Mouse (Mus musculus) lung, embryonic 14.5 days (tissue): ENCODE results near the gene Pld4. TPM values are rescaled to one million over a fixed set of nuclear protein-coding genes. Genes with fewer than 3 reads are reported as not detected.

Source experiments
- ATAC-seq: fragments of 200-750 bp; cut with Nextera tagmentation; 2 replicates; pipeline ENCODE4 v1.8.0; 2017; ENCODE audit warnings: mild to moderate bottlenecking, moderate TSS enrichment, moderate library complexity; ENCODE audit not compliant: insufficient read depth
- DNase-seq: peaks from one replicate; pipeline ENCODE4 v3.0.0-alpha.2; 2015
- H3K27ac ChIP-seq: fragments of 300-500 bp; sonication (generic); 2 replicates; pipeline ENCODE4 v1.5.1; 2014; ENCODE audit warnings: low read depth, mild to moderate bottlenecking, moderate library complexity
- H3K27me3 ChIP-seq: fragments of 300-500 bp; sonication (generic); 2 replicates; pipeline ENCODE4 v1.6.1; 2014; ENCODE audit warnings: low read length, control low read depth; ENCODE audit not compliant: insufficient read depth
- H3K36me3 ChIP-seq: fragments of 300-500 bp; sonication (generic); 2 replicates; pipeline ENCODE4 v1.6.1; 2014; ENCODE audit warnings: control low read depth; ENCODE audit not compliant: insufficient read depth
- H3K4me1 ChIP-seq: fragments of 300-500 bp; sonication (generic); 2 replicates; pipeline ENCODE4 v1.6.1; 2014; ENCODE audit warnings: antibody characterized with exemption, control low read depth; ENCODE audit not compliant: insufficient read depth
- H3K4me2 ChIP-seq: fragments of 300-500 bp; sonication (generic); 2 replicates; pipeline ENCODE4 v1.6.1; 2014; ENCODE audit warnings: mild to moderate bottlenecking
- H3K4me3 ChIP-seq: fragments of 300-500 bp; sonication (generic); 2 replicates; pipeline ENCODE4 v1.5.1; 2014; ENCODE audit warnings: low read depth, low read length
- H3K9ac ChIP-seq: fragments of 300-500 bp; sonication (generic); 2 replicates; pipeline ENCODE4 v1.6.1; 2014
- H3K9me3 ChIP-seq: fragments of 300-500 bp; sonication (generic); 2 replicates; pipeline ENCODE4 v1.6.1; 2016; ENCODE audit warnings: low read depth, low read length, control low read depth
- CTCF ChIP-seq: IDR thresholded peaks from 2 replicates; pipeline ENCODE4 v1.5.1; 2016; ENCODE audit warnings: antibody characterized with exemption, low read depth
- WGBS: fragments of 180-500 bp; shearing (Covaris S2); extraction: QIAGEN DNeasy Blood & Tissue Kit; methylation state at CpG from one replicate; pipeline ENCODE4 v1.1.7; 2014; 5-methylcytosine and 5-hydroxymethylcytosine counted together
- polyA plus RNA-seq: library from polyadenylated mRNA; unstranded; fragments of >200 nt; fragmentation: Nextera tagmentation; extraction: Ambion mirVana; gene quantifications from 2 replicates; pipeline ENCODE4 v1.2.1, GENCODE M21; 2014

Gene Pld4
- polyA plus RNA-seq, 1 experiment from 2014 or later = 9.3 TPM

DNA sequence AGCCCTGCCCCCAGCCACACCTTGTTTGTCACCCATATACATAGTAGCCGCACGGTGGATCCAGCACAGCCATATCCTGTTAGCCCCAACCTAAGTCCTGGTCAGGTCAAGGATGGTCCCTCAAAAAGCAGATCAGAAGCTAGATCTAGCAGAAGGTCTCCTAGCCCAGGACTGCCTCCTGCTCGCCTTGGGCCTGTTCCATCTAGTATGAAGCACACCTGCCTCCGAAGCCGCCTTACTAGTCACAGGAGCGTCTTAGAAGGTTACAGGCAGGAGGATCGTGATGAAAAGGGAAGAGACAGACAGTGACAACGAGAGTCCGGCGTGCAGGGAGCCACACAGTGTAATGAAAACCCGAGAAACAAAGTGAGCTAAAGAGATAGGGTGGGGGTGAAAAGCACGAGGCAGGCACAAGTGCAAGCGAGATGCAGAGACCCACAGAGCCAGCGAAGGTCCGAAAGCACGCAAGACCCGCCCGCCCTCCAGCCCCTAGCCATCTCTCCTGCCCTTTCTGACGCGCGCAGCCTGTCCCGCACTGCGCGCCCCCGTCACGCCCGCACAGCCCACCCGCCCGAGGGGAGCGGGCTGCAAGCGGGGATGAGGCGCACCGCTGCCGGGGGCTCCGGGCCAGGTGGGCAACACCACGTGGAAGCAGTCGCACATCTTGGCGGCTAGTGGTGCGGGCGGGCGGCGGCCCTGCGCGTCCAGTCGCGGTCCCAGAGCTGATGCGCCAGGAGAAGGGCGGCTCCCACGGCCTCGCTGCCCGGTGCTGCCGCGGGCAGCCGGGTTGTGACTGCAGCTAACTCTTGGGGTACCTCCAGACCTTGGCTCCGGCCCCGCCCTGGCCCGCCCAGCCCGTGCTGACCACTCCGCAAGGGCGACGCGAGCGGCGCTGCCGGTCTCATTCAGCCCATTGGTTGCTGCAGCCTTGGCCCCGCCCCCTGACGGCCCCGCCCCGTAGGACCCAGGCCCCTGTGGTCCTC is 41.7 kb downstream of the Pld4 start, which contains the start of gene Ahnak2:
Ahnak2 (minus strand) TSS at position 794 of the 983 bp plus-strand sequence.
- peaks cover 8% of the 10 kb centered on the region; the same call in 1 of the 2 replicates for H3K4me1 ChIP-seq
- no peaks in the 10 kb centered on the region for H3K9me3 ChIP-seq
- H3K27me3 ChIP-seq = peaks cover 23% of the 10 kb centered on the region
- H3K27ac ChIP-seq = no peak within 1 kb of the TSS
- no peak for TF ChIP-seq CTCF
- DNase-seq (peak; percentile 74), ATAC-seq (peak; percentile 55)
- peak within 1 kb of the TSS; percentile 48 for H3K4me3 ChIP-seq
- H3K36me3 ChIP-seq = no peaks in the 10 kb centered on the region
- 3% methylated on average over 60 of the region's 69 CpGs for WGBS
- H3K9ac ChIP-seq = peak within 1 kb of the TSS; percentile 54
- H3K4me2 ChIP-seq = peak within 1 kb of the TSS; percentile 100

DNA sequence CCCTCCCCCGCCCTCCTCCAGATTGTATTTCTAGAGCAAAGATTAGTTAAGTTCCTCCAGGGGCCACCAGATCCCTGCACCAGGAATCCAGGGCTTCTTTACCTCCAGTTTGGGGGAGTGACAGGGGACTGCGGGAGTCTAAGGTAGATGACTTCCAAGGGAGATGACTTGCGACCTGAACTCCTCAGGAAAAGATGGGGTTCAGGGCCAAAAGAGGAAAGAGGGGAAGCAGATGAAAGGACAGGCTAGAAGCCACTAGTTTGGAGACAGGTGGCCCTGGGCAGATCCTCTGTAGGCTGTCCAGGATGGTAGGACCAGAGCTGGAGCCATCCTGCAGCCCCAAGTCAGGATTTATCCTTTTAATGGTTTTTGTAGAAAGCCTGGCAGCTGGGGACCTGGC is 42.5 kb downstream of the Pld4 start:
- ATAC-seq (no peak), DNase-seq (no peak)
- H3K4me1 ChIP-seq = 0 out of 2 replicates have a peak, but pooled peaks cover 4% of the 10 kb centered on the region
- no peak overlapping the region for H3K9ac ChIP-seq
- H3K36me3 ChIP-seq = no peaks in the 10 kb centered on the region
- H3K4me3 ChIP-seq = peak overlapping the region; percentile 48; the same call in 1 of the 2 replicates
- H3K4me2 ChIP-seq = peak overlapping the region; percentile 100
- peaks cover 23% of the 10 kb centered on the region for H3K27me3 ChIP-seq
- WGBS = 26% methylated on average over 3 of the region's 3 CpGs
- no peaks in the 10 kb centered on the region for H3K9me3 ChIP-seq
- H3K27ac ChIP-seq = no peak overlapping the region
- no peak for TF ChIP-seq CTCF

DNA sequence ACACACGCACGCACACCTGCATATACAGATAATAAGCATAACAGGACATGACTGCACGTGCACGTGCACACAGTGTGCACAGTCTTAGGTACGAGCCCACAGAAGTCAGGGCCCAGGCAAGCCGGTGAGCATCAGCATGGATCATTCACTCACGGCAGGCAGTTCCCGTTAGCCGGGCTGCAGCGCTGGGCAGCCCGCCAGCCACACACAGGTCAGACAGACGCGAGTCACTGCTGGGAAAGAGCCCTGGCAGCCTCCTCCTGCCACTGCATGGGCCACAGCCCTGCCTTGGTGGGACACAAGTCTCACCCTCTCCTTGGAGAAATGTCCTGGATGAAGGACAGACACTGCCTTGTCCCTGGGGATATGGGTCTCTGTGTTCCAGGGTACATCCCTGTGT is 43.6 kb downstream of the Pld4 start:
- H3K4me1 ChIP-seq = 0 out of 2 replicates have a peak, but pooled peaks cover 4% of the 10 kb centered on the region

DNA sequence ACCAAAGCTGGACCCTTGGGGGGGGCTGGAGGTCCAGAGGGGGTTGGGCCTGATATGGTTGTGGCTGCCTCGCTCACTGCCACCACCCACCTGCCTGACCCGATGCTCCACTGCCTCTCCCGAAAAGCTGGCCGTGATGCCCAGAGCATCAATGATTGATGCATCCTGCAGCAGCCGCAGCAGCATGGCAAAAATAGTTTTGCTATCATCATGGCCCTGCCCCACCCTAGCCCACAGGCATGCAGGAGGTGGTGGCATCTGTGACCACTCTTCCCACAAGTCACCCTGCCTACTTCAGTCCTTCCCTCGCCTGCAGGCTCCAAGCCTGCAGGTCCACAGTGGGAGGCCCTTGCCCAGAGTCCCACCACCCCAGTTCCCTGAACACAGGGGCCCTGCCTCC is 45.6 kb downstream of the Pld4 start:
- Histone ChIP-seq H3K4me3 (no peak overlapping the region), H3K27ac (no peak overlapping the region), H3K4me2 (no peak overlapping the region), H3K27me3 (peaks cover 18% of the 10 kb centered on the region), H3K4me1 (0 out of 2 replicates have a peak, but pooled peaks cover 7% of the 10 kb centered on the region), H3K9me3 (no peaks in the 10 kb centered on the region), H3K9ac (no peak overlapping the region), H3K36me3 (no peaks in the 10 kb centered on the region)
- DNase-seq = no peak
- 63% methylated on average over 6 of the region's 6 CpGs for WGBS
- no peak for ATAC-seq
- TF ChIP-seq CTCF = no peak

More for the DNA sequence above, 43.6 kb downstream of the Pld4 start:
- Histone ChIP-seq H3K4me2 (no peak overlapping the region), H3K36me3 (no peaks in the 10 kb centered on the region), H3K27ac (no peak overlapping the region), H3K9ac (no peak overlapping the region), H3K4me3 (no peak overlapping the region), H3K9me3 (no peaks in the 10 kb centered on the region), H3K27me3 (peaks cover 23% of the 10 kb centered on the region)
- no peak for TF ChIP-seq CTCF
- 29% methylated on average over 13 of the region's 13 CpGs for WGBS
- no peak for ATAC-seq
- DNase-seq = peak; percentile 47

DNA sequence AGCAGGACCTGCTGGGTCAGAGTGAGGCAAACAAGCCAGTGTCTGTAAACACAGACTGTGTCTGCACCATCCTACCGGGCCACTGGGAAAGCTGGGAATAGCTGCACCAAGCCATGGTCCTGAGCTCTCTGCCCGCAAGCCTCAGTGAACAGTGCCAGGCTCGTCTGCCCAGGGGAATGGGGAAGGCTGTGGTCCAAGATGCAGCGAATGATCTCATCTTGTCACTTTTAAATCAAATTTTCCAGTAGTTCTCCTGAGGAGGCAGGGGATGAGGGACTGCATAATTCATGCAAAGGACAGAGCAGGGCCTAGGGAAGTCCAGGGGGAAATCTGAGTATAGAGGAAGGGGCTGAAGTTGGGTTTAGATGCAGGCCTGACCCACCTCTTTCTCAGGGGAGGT is 47.3 kb downstream of the Pld4 start:
- H3K4me1 ChIP-seq = 0 out of 2 replicates have a peak, but pooled peaks cover 3% of the 10 kb centered on the region

DNA sequence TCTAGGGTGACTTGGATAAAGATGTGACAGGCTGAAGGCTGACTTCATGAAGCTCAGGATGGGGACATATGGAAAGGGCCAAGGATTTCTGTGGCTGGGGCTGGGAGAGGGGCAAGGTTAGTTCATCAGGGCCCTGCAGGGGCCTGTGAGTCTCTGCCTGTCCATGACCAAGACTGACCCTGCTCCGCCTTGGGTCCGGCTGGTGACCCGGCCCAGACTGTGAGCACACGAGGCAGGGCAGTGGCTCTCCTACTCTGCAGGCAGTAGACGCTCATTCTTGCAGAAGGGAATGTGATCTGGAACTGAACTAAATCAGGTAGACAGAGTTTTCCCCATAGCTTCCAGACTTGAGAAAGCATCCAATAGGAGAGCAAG is 47.7 kb downstream of the Pld4 start:
- ATAC-seq (peak; percentile 30; the same call in 1 of the 2 replicates), DNase-seq (no peak)
- Histone ChIP-seq H3K4me3 (peak overlapping the region; percentile 64), H3K4me2 (peak overlapping the region; percentile 99), H3K9ac (peak overlapping the region; percentile 57), H3K36me3 (no peaks in the 10 kb centered on the region), H3K9me3 (no peaks in the 10 kb centered on the region), H3K27me3 (peaks cover under 1% of the 10 kb centered on the region; the same call in 1 of the 2 replicates), H3K27ac (no peak overlapping the region), H3K4me1 (0 out of 2 replicates have a peak, but pooled peaks cover 3% of the 10 kb centered on the region)
- WGBS = 65% methylated on average over 5 of the region's 5 CpGs
- TF ChIP-seq CTCF = no peak

More for the DNA sequence above, 47.3 kb downstream of the Pld4 start:
- no peak for ATAC-seq
- no peak overlapping the region for H3K4me2 ChIP-seq
- H3K27me3 ChIP-seq = peaks cover 4% of the 10 kb centered on the region; the same call in 1 of the 2 replicates
- H3K27ac ChIP-seq = no peak overlapping the region
- TF ChIP-seq CTCF = no peak
- H3K9ac ChIP-seq = peak overlapping the region; percentile 57; the same call in 1 of the 2 replicates
- WGBS = 82% methylated on average over 4 of the region's 4 CpGs
- H3K36me3 ChIP-seq = no peaks in the 10 kb centered on the region
- H3K4me3 ChIP-seq = no peak overlapping the region
- DNase-seq = no peak
- H3K9me3 ChIP-seq = no peaks in the 10 kb centered on the region
